Mouse (Mus musculus): ENCODE data around the gene Ly6g6f. TPM values are rescaled to one million over a fixed set of nuclear protein-coding genes. Genes with fewer than 3 reads are reported as not detected.

Ly6g6f gene
- total RNA-seq, 1 experiment from 2014 or later, result not detected

DNA sequence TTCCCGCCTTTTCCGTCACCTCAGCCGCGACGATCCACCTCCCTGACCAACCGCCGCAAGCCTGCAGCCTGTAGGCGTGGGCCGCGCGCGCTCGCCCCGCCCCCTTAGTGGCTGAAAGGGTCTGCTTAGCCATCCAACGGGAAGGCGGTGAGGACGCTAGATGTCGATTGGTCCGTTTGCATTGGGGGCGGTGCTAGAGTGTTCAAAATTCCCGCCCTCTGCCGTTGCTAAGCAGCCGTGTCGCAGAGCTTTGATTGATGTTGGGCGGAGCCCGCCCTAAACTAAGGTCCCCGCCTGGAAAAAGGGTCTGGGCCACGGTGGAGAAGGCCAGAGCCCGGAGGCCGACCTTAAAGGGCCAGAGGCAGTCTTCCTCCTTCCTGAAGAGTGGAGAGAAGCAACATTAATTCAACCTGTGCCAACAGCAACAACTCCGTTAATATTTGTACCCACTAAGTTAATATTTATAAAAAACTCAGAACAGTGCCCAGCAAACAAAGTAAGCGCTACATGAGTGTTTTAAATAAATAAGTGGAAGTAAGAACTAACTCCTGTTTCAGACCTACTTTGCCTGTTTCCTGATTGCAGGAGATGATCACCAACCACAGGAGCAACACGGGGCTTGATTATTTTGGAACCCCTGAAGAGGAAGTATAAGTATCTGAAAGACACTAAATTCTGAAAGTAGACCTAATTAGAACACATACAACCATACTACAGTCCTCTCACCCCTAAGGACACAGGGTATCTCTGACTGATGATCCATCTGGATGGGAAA, 38.5 kb downstream of the Ly6g6f start, which contains the start of gene Msh5:
Gene Msh5, minus strand, starts transcription at position 65 of the 775 bp plus-strand sequence.

Other genes with a start within 250 kb of the Ly6g6f start
- 70.2 to 78.8 TPM (median 74.6 TPM) in 4 replicates for gene Stk19, start 248.7 kb downstream of the Ly6g6f start, total RNA-seq (2023)
- gene Dxo, start 248.6 kb downstream of the Ly6g6f start, total RNA-seq (2023), result 83.3 to 87.2 TPM (median 86.2 TPM) in 4 replicates
- 99.2 to 119 TPM (median 104 TPM) in 4 replicates for gene Skiv2l, start 235.4 kb downstream of the Ly6g6f start, total RNA-seq (2023)
- gene Nelfe, start 235.2 kb downstream of the Ly6g6f start, total RNA-seq (2023), result 31.6 to 38.4 TPM (median 32.6 TPM) in 4 replicates
- gene Cfb, start 223.1 kb downstream of the Ly6g6f start, total RNA-seq (2023), result 0.60 TPM in 1 of 4 replicates, not detected in the others
- gene Zbtb12, start 206.1 kb downstream of the Ly6g6f start, total RNA-seq (2023), result 11.5 to 12.8 TPM (median 11.9 TPM) in 4 replicates
- not detected in 4 replicates for gene Gm20547, start 203.6 kb downstream of the Ly6g6f start, total RNA-seq (2023)
- gene C2, start 187.3 kb downstream of the Ly6g6f start, total RNA-seq (2023), result 1.6 to 3.1 TPM (median 3.1 TPM) in 4 replicates
- 145 to 166 TPM (median 150 TPM) in 4 replicates for gene Ehmt2, start 187.1 kb downstream of the Ly6g6f start, total RNA-seq (2023)
- gene Slc44a4, start 171.1 kb downstream of the Ly6g6f start, total RNA-seq (2023), result not detected in 4 replicates
- gene Neu1, start 154.4 kb downstream of the Ly6g6f start, total RNA-seq (2023), result 91.5 to 104 TPM (median 98.0 TPM) in 4 replicates
- gene Hspa1b, start 126.4 kb downstream of the Ly6g6f start, total RNA-seq (2023), result 143 to 677 TPM (median 225 TPM) in 4 replicates
- 1.1 TPM in 1 of 4 replicates, not detected in the others for gene Gm20481, start 115.7 kb downstream of the Ly6g6f start, total RNA-seq (2023)
- gene Hspa1a, start 113.5 kb downstream of the Ly6g6f start, total RNA-seq (2023), result 69.3 to 362 TPM (median 119 TPM) in 4 replicates
- 0.24 to 0.40 TPM in 2 of 4 replicates, not detected in the others for gene Hspa1l, start 112.9 kb downstream of the Ly6g6f start, total RNA-seq (2023)
- 27.8 to 35.0 TPM (median 28.9 TPM) in 4 replicates for gene Lsm2, start 103.7 kb downstream of the Ly6g6f start, total RNA-seq (2023)
- 237 to 278 TPM (median 258 TPM) in 4 replicates for gene Vars, start 84.6 kb downstream of the Ly6g6f start, total RNA-seq (2023)
- gene Vwa7, start 69.0 kb downstream of the Ly6g6f start, total RNA-seq (2023), result 0.28 to 0.52 TPM (median 0.30 TPM) in 4 replicates
- 3.0 to 6.4 TPM (median 4.1 TPM) in 4 replicates for gene Sapcd1, start 57.6 kb downstream of the Ly6g6f start, total RNA-seq (2023)
- 8.7 to 15.9 TPM (median 11.2 TPM) in 4 replicates for gene Msh5, start 38.9 kb downstream of the Ly6g6f start, total RNA-seq (2023)
- gene Clic1, start 35.6 kb downstream of the Ly6g6f start, total RNA-seq (2023), result 185 to 195 TPM (median 191 TPM) in 4 replicates
- gene Ddah2, start 26.6 kb downstream of the Ly6g6f start, total RNA-seq (2023), result 2.2 to 6.0 TPM (median 4.3 TPM) in 4 replicates
- not detected in 4 replicates for gene Ly6g6c, start 20.2 kb downstream of the Ly6g6f start, total RNA-seq (2023)
- not detected in 4 replicates for gene Mpig6b, start 19.4 kb downstream of the Ly6g6f start, total RNA-seq (2023)
- not detected in 4 replicates for gene Ly6g6e, start 8.7 kb downstream of the Ly6g6f start, total RNA-seq (2023)
- gene Ly6g6d, start 7.5 kb downstream of the Ly6g6f start, total RNA-seq (2023), result not detected in 4 replicates
- 72.8 to 85.6 TPM (median 76.5 TPM) in 4 replicates for gene Abhd16a, start 3.7 kb upstream of the Ly6g6f start, total RNA-seq (2023)
- gene Ly6g5c, start 22.7 kb upstream of the Ly6g6f start, total RNA-seq (2023), result not detected in 4 replicates
- 0.66 to 1.6 TPM (median 1.3 TPM) in 4 replicates for gene Ly6g5b, start 29.8 kb upstream of the Ly6g6f start, total RNA-seq (2023)
- 19.6 to 24.1 TPM (median 22.1 TPM) in 4 replicates for gene Gpank1, start 35.8 kb upstream of the Ly6g6f start, total RNA-seq (2023)
- gene Csnk2b, start 36.4 kb upstream of the Ly6g6f start, total RNA-seq (2023), result 114 to 130 TPM (median 122 TPM) in 4 replicates
- 12.0 to 17.1 TPM (median 14.5 TPM) in 4 replicates for gene D17H6S53E, start 40.8 kb upstream of the Ly6g6f start, total RNA-seq (2023)
- gene Apom, start 46.4 kb upstream of the Ly6g6f start, total RNA-seq (2023), result 1.2 to 1.6 TPM in 2 of 4 replicates, not detected in the others
- 465 to 496 TPM (median 476 TPM) in 4 replicates for gene Bag6, start 49.6 kb upstream of the Ly6g6f start, total RNA-seq (2023)
- 337 to 364 TPM (median 345 TPM) in 4 replicates for gene Prrc2a, start 79.3 kb upstream of the Ly6g6f start, total RNA-seq (2023)
- gene Aif1, start 90.5 kb upstream of the Ly6g6f start, total RNA-seq (2023), result 2.7 to 6.9 TPM (median 4.0 TPM) in 4 replicates
- 33.5 to 53.9 TPM (median 46.9 TPM) in 4 replicates for gene Lst1, start 102.8 kb upstream of the Ly6g6f start, total RNA-seq (2023)
- gene Ltb, start 108.8 kb upstream of the Ly6g6f start, total RNA-seq (2023), result 591 to 612 TPM (median 606 TPM) in 4 replicates
- gene Tnf, start 116.4 kb upstream of the Ly6g6f start, total RNA-seq (2023), result 9.1 to 13.6 TPM (median 11.4 TPM) in 4 replicates
- gene Lta, start 119.7 kb upstream of the Ly6g6f start, total RNA-seq (2023), result 39.2 to 45.1 TPM (median 41.7 TPM) in 4 replicates
- not detected in 4 replicates for gene Gm16181, start 135.2 kb upstream of the Ly6g6f start, total RNA-seq (2023)
- gene Atp6v1g2, start 148.1 kb upstream of the Ly6g6f start, total RNA-seq (2023), result 1.7 to 4.6 TPM (median 2.7 TPM) in 4 replicates
- 11.2 to 14.6 TPM (median 13.4 TPM) in 4 replicates for gene Nfkbil1, start 150.2 kb upstream of the Ly6g6f start, total RNA-seq (2023)
- gene Ddx39b, start 156.1 kb upstream of the Ly6g6f start, total RNA-seq (2023), result 399 to 443 TPM (median 429 TPM) in 4 replicates
- gene H2-D1, start 177.1 kb upstream of the Ly6g6f start, total RNA-seq (2023), result 1,754 to 1,882 TPM (median 1,817 TPM) in 4 replicates
- gene H2-Q1, start 234.8 kb upstream of the Ly6g6f start, total RNA-seq (2023), result 10.1 to 16.4 TPM (median 11.8 TPM) in 4 replicates